Mouse (Mus musculus) midbrain, embryonic 16.5 days (tissue): ENCODE results near the gene Clybl. TPM values are rescaled to one million over a fixed set of nuclear protein-coding genes. Genes with fewer than 3 reads are reported as not detected.

Source experiments
- ATAC-seq: fragments of 200-750 bp; cut with Nextera tagmentation; 2 replicates; pipeline ENCODE4 v1.8.0; 2017; ENCODE audit warnings: moderate TSS enrichment
- H3K27ac ChIP-seq: fragments of 300-500 bp; sonication (generic); 2 replicates; pipeline ENCODE4 v1.5.1; 2014; ENCODE audit warnings: mild to moderate bottlenecking, low read length, mixed read lengths
- H3K27me3 ChIP-seq: fragments of 300-500 bp; sonication (generic); 2 replicates; pipeline ENCODE4 v1.6.1; 2014; ENCODE audit warnings: low read depth, low read length, mixed read lengths; ENCODE audit not compliant: control insufficient read depth, insufficient read depth
- H3K36me3 ChIP-seq: fragments of 300-500 bp; sonication (generic); 2 replicates; pipeline ENCODE4 v1.6.1; 2014; ENCODE audit warnings: mild to moderate bottlenecking, low read length, moderate library complexity, mixed read lengths; ENCODE audit not compliant: control insufficient read depth, insufficient read depth
- H3K4me1 ChIP-seq: fragments of 300-500 bp; sonication (generic); 2 replicates; pipeline ENCODE4 v1.6.1; 2014; ENCODE audit warnings: mild to moderate bottlenecking, low read length, mixed read lengths; ENCODE audit not compliant: control insufficient read depth, insufficient read depth
- H3K4me2 ChIP-seq: fragments of 300-500 bp; sonication (generic); 2 replicates; pipeline ENCODE4 v1.6.1; 2014; ENCODE audit warnings: mild to moderate bottlenecking, low read length, mixed read lengths
- H3K4me3 ChIP-seq: fragments of 300-500 bp; sonication (generic); 2 replicates; pipeline ENCODE4 v1.5.1; 2014; ENCODE audit warnings: low read depth, mild to moderate bottlenecking, low read length, moderate library complexity, mixed read lengths
- H3K9ac ChIP-seq: fragments of 300-500 bp; sonication (generic); 2 replicates; pipeline ENCODE4 v1.6.1; 2014; ENCODE audit warnings: low read depth, low read length, mixed read lengths
- H3K9me3 ChIP-seq: fragments of 300-500 bp; sonication (generic); replicated peaks from 2 replicates; pipeline ENCODE4 v1.6.1; 2014; ENCODE audit warnings: mild to moderate bottlenecking, low read length, mixed read lengths; ENCODE audit not compliant: control insufficient read depth, poor library complexity, severe bottlenecking
- WGBS: fragments of 180-500 bp; shearing (Covaris S2); extraction: QIAGEN DNeasy Blood & Tissue Kit; methylation state at CpG from one replicate; pipeline ENCODE4 v1.1.7; 2014; 5-methylcytosine and 5-hydroxymethylcytosine counted together
- polyA plus RNA-seq: library from polyadenylated mRNA; unstranded; fragments of >200 nt; fragmentation: Nextera tagmentation; extraction: Ambion mirVana; gene quantifications from 2 replicates; pipeline ENCODE4 v1.2.1, GENCODE M21; 2015

Clybl gene
- polyA plus RNA-seq, 1 experiment from 2014 or later, result 17.2 TPM

- Histone ChIP-seq H3K36me3 (no peaks in the 10 kb centered on the region), H3K27me3 (no peaks in the 10 kb centered on the region), H3K4me2 (no peak overlapping the region), H3K27ac (no peak overlapping the region), H3K9ac (no peak overlapping the region), H3K4me1 (no peaks in the 10 kb centered on the region), H3K4me3 (no peak overlapping the region), H3K9me3 (no peaks in the 10 kb centered on the region)
- WGBS, result 60% methylated on average over 9 of the region's 9 CpGs
- no peak for ATAC-seq
Observed at GRCm38 (mm10) chr14:122330136-122330535, 148.6 kb downstream of the Clybl start.

DNA sequence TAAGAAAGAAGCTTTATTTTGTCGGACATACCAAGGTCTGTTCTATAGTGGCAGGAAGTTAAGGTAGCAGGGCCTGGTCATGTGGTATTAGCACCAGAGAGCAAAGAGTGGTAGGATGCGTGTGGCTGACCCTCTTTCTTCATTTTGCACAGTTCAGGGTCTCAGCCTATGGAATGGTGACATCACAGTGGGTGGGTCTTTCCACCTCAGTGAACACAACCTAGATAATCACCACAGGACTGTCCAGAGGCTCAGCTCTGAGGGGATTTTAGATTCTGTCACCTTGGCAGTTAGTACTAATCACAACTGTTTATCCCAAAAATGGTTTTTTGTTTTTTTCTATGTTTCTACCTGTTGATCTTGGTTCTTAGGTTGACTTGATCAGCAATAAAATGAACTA is 149.2 kb downstream of the Clybl start:
- 63% methylated on average over 2 of the region's 2 CpGs for WGBS
- Histone ChIP-seq H3K36me3 (no peaks in the 10 kb centered on the region), H3K27me3 (no peaks in the 10 kb centered on the region), H3K9me3 (no peaks in the 10 kb centered on the region), H3K4me1 (no peaks in the 10 kb centered on the region), H3K9ac (no peak overlapping the region), H3K4me3 (no peak overlapping the region), H3K4me2 (no peak overlapping the region), H3K27ac (no peak overlapping the region)
- ATAC-seq, result no peak

DNA sequence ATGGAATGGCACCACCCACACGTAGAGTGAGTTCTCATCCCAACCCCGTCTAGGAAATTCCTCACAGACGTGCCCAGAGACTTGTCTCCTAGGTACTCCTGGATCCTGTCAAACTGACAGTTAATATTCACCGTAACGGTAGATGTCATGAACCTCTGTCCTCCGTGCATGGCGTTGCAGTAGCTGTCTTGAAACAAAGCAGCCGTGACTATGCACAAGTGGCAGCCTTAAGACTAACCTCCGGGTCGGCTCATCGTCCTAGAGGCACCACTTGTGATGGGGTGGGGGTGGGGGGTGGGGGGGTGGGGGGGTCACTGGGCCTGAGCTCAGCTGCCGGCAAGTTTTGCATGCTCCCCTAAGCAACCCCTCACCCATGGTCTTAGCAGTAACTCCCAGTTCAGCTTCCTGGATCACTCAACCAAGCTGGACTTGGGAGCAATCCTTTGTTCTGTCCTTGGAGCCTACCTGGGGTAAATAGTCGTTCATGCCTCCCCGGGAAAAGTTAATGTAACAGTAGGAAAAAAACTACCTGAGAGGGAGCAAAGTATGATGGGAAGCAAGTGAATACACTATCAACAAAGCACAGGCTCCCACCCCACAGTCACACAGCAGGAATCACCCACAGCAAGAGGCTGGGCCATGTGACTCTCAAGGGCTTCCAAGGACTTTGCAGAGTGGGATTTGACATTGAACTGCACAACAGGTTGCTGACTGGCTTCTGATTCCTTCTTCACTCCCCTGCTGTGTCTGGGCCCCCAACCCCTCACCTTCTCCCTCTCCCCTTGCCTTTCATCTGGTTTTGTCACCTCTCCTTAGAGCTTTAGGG is 150.3 kb downstream of the Clybl start:
- no peak for ATAC-seq
- Histone ChIP-seq H3K27me3 (no peaks in the 10 kb centered on the region), H3K9ac (no peak overlapping the region), H3K4me3 (no peak overlapping the region), H3K9me3 (no peaks in the 10 kb centered on the region), H3K4me1 (no peaks in the 10 kb centered on the region), H3K27ac (no peak overlapping the region), H3K36me3 (no peaks in the 10 kb centered on the region), H3K4me2 (no peak overlapping the region)
- WGBS, result 52% methylated on average over 14 of the region's 14 CpGs

- no peak for ATAC-seq
- H3K36me3 ChIP-seq, result no peaks in the 10 kb centered on the region
- H3K9ac ChIP-seq, result no peak overlapping the region
- no peak overlapping the region for H3K4me3 ChIP-seq
- H3K9me3 ChIP-seq, result no peaks in the 10 kb centered on the region
- 81% methylated on average over 4 of the region's 4 CpGs for WGBS
- no peak overlapping the region for H3K27ac ChIP-seq
- H3K4me2 ChIP-seq, result no peak overlapping the region
- H3K27me3 ChIP-seq, result no peaks in the 10 kb centered on the region
- H3K4me1 ChIP-seq, result no peaks in the 10 kb centered on the region
Observed at GRCm38 (mm10) chr14:122336957-122337356, 155.5 kb downstream of the Clybl start.

- 77% methylated on average over 4 of the region's 4 CpGs for WGBS
- Histone ChIP-seq H3K27me3 (no peaks in the 10 kb centered on the region), H3K4me2 (no peak overlapping the region), H3K4me3 (no peak overlapping the region), H3K9ac (no peak overlapping the region), H3K36me3 (no peaks in the 10 kb centered on the region), H3K9me3 (no peaks in the 10 kb centered on the region), H3K4me1 (no peaks in the 10 kb centered on the region), H3K27ac (no peak overlapping the region)
- ATAC-seq, result no peak
Observed at GRCm38 (mm10) chr14:122338784-122339183, 157.3 kb downstream of the Clybl start.

DNA sequence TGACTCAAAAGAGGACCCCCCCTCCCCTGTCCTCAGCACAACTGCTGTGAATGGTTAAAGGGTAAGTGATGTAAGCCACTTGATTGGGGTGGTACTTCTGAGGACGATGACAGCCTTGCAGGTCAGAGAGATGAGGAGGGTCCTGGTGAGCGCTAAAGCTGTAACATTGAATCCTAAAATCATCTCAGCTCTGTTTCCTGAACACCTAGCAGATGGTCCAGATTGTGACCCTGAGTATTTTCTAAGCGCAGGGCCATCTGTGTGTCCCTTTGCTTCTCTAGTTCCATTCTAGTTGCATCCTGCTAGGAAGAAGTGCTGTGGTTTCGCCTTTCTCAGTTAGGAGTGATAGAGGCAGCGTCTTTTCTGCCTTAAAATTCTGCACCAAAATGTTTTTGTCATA is 158.6 kb downstream of the Clybl start:
- Histone ChIP-seq H3K4me1 (no peaks in the 10 kb centered on the region), H3K9me3 (no peaks in the 10 kb centered on the region), H3K27ac (no peak overlapping the region), H3K36me3 (no peaks in the 10 kb centered on the region), H3K4me3 (no peak overlapping the region), H3K9ac (no peak overlapping the region), H3K27me3 (no peaks in the 10 kb centered on the region), H3K4me2 (no peak overlapping the region)
- 87% methylated on average over 5 of the region's 5 CpGs for WGBS
- ATAC-seq, result no peak

DNA sequence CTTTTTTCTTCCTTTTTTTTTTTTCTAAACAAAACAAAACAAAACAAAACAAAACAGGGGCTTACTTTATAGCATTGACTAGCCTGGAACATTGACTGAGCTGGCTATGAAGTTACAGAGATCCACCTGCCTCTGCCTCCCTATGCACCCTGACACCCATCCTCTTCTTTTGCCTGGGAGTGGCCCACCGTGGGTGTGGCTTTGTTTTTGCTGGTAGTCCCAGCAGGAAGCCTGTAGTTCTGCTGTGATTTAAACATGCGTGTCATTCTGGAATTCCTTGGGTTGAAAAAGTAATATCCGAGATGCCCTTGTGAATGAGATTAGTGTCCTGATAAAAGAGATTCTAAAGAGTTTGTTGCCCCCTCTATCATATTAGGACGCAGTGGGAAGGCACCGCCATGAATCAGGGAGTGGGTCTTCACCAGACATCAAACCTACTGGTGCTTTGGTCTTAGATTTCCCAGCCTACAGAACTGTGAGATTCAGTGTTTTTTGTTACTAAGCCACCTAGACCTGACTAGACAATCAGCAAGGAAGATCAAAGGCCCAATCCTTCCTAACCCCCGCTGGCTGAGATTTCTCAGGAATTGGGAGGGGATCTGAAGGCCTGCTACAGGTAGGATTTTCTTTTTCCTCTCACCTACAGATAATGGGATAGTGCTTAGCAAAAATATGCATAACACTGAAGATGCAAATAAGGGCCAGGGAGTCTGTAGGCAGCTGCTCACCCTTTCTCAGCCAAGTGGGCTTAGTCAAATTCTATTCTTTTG is 160.3 kb downstream of the Clybl start:
- Histone ChIP-seq H3K9me3 (no peaks in the 10 kb centered on the region), H3K4me3 (no peak overlapping the region), H3K27ac (no peak overlapping the region), H3K4me2 (no peak overlapping the region), H3K9ac (no peak overlapping the region), H3K27me3 (no peaks in the 10 kb centered on the region), H3K4me1 (no peaks in the 10 kb centered on the region), H3K36me3 (no peaks in the 10 kb centered on the region)
- no peak for ATAC-seq
- 48% methylated on average over 6 of the region's 6 CpGs for WGBS

- Histone ChIP-seq H3K4me3 (no peak overlapping the region), H3K9me3 (no peaks in the 10 kb centered on the region), H3K27me3 (no peaks in the 10 kb centered on the region), H3K36me3 (no peaks in the 10 kb centered on the region), H3K4me2 (no peak overlapping the region; the same call in 1 of the 2 replicates), H3K9ac (no peak overlapping the region), H3K4me1 (no peaks in the 10 kb centered on the region), H3K27ac (no peak overlapping the region)
- ATAC-seq, result no peak
- 54% methylated on average over 18 of the region's 18 CpGs for WGBS
Observed at GRCm38 (mm10) chr14:122344272-122345224, 163.0 kb downstream of the Clybl start.
